Mouse (Mus musculus) gastrocnemius, adult 2 months (tissue): ENCODE measurements around the gene Dmbx1. TPM values are rescaled to one million over a fixed set of nuclear protein-coding genes. Genes with fewer than 3 reads are reported as not detected.

Experiments
- DNase-seq: peaks from one replicate; pipeline ENCODE4 v3.0.0; 2022
- H3K27ac ChIP-seq: fragments of 200-600 bp; 2 replicates; pipeline ENCODE4 v1.8.1; 2022; ENCODE audit warnings: mild to moderate bottlenecking
- H3K4me3 ChIP-seq: fragments of 200-600 bp; 2 replicates; pipeline ENCODE4 v1.8.1; 2022; ENCODE audit warnings: mild to moderate bottlenecking, moderate library complexity
- CTCF ChIP-seq: fragments of 200-600 bp; IDR thresholded peaks from 2 replicates; pipeline ENCODE4 v1.8.1; 2022; ENCODE audit warnings: antibody characterized with exemption, mild to moderate bottlenecking, moderate library complexity
- intact Hi-C: fragments of 180-260 bp; cut with DNase I; formaldehyde crosslinking; loops from one replicate; pipeline ENCODE4 v1.15.1; 2025
- long read RNA-seq, 2 experiments: library from polyadenylated mRNA; stranded (forward); transcript quantifications; one replicate each; pipeline ENCODE4 v2.0.0; 2021
- total RNA-seq, 2 experiments: library from RNA; stranded (reverse); gene quantifications; 2 replicates each; pipeline ENCODE4 v1.2.3; 2021

Gene Dmbx1
- not detected for total RNA-seq
- long read RNA-seq, experiment 1, result 0 reads
- long read RNA-seq, experiment 2, result 0 reads

DNA sequence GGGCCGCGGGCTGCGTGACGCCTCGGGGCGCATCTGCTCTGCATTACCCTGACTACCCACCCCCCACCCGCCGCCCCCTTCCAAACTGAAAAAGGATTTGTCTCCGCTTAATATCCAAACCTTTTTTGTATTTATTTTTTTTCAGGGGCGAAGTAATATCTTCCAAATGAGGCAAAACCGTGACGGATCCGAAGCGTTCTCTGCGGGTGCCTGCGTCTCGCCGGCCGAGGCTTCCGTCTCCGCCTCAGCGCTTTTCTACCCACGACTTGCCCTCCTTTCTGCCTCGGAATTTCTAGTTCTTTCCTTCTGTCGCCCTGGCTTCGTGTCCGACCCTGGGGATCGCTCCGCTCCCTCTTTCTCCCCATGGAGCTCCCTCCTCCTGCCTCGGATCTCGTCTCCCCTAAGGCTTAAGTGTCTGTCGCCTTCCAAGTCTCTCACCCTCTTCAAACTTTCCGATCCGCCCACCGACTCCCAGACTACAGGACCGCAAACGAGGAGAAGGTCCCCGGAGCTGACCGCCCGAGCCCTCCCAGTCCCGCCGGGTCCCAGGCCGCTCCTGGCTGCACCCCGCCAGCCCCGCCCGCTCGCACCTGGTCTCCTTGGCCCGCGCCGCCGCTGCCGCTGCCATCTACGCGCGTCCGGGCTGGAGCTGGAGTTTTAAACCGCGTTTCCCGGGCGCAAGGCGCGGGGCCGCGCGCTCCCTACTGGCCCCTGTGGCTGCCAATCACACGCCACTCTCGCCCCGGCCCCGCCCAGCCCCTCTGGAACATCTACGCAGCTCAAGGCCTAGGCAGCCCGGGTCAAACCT is at the start of gene Dmbx1:
Dmbx1 (minus strand) TSS at position 632 of the 808 bp plus-strand sequence.
- intact Hi-C loops, result no loop called here
- TF ChIP-seq CTCF, result no peak
- Histone ChIP-seq H3K27ac (no peak within 1 kb of the TSS), H3K4me3 (peak within 1 kb of the TSS; percentile 60)
- peak; percentile 47 for DNase-seq

- DNase-seq, result no peak
- Histone ChIP-seq H3K4me3 (no peak overlapping the region), H3K27ac (no peak overlapping the region)
- no peak for TF ChIP-seq CTCF
- intact Hi-C loops, result no loop called here
Measured at GRCm38 (mm10) chr4:115989382-115989781, 49.7 kb upstream of the Dmbx1 start.

DNA sequence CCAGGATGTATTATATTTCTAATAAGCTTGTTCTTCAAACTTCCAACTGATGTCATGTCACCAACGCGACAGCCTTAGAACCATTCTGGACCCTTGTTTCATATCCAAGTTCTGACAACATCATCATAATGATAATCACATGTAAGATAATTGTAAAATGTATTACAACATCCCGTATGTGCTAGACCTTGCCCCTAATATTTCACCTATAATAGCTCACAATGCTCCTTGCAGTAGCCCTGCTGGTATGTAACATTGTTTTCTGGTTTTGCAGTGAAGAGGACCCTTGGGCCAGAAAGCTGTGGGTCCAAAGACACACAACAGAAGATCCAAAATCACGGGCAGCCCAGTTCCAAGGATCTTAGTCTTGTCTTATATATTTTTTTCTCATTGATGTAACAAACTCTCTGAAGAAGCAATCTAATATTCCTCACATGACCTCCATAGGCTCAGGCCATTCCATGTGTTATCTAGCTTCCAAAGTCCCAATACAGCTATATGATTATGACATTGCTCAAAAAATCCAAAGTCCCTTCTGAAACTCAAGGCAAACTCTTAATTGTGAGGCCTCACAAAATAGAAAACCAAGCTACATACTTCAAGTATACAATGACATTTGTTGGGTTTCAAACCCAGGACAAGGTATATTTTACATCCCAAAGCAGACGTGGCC is 48.3 kb upstream of the Dmbx1 start:
- TF ChIP-seq CTCF, result no peak
- intact Hi-C loops, result no loop called here
- no peak overlapping the region for H3K27ac ChIP-seq
- H3K4me3 ChIP-seq, result no peak overlapping the region
- DNase-seq, result no peak

GRCm38 (mm10) chr4:115987436-115987835 is 47.7 kb upstream of the Dmbx1 start:
- Histone ChIP-seq H3K4me3 (no peak overlapping the region), H3K27ac (no peak overlapping the region)
- no peak for DNase-seq
- TF ChIP-seq CTCF, result no peak
- intact Hi-C loops, result no loop called here

- TF ChIP-seq CTCF, result no peak
- H3K27ac ChIP-seq, result no peak overlapping the region
- H3K4me3 ChIP-seq, result no peak overlapping the region
- DNase-seq, result no peak
- intact Hi-C loops, result loop anchor here (5.0 kb wide), 1 partner anchor 83 kb away; no protein-coding TSS in a partner anchor
Measured at GRCm38 (mm10) chr4:115984967-115985366, 45.2 kb upstream of the Dmbx1 start.

- Histone ChIP-seq H3K27ac (no peak overlapping the region), H3K4me3 (0 out of 2 replicates have a peak overlapping the region, but pooled peaks have one; percentile 5)
- DNase-seq, result peak; percentile 81
- TF ChIP-seq CTCF, result peak; percentile 85
- intact Hi-C loops, result loop anchor here (5.0 kb wide), 1 partner anchor 82 kb away; no protein-coding TSS in a partner anchor
Measured at GRCm38 (mm10) chr4:115984111-115984510, 44.4 kb upstream of the Dmbx1 start.

DNA sequence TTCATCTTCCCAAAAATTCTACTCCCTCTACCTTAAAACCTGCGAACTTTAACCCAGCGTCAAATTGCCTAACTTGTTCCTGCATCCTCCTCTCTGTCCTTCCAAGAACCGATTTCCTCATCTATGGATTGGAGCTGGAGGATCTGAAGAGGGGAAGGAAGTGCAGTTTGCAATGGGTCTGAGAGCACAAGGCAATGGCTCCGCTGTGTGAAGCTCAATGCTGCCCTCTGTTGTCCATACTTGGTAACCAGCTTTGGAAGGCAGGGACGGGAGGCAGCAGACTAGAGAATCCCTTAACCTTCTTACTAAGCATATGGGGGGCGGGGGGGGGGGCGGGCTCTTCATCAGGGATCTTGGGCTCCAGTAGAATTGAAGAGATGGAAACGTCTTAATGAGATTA is 41.0 kb upstream of the Dmbx1 start:
- peak; percentile 60 for DNase-seq
- no peak overlapping the region for H3K4me3 ChIP-seq
- TF ChIP-seq CTCF, result peak; percentile 73
- H3K27ac ChIP-seq, result no peak overlapping the region
- intact Hi-C loops, result loop anchor here (5.0 kb wide), 1 partner anchor 78 kb away; no protein-coding TSS in a partner anchor

DNA sequence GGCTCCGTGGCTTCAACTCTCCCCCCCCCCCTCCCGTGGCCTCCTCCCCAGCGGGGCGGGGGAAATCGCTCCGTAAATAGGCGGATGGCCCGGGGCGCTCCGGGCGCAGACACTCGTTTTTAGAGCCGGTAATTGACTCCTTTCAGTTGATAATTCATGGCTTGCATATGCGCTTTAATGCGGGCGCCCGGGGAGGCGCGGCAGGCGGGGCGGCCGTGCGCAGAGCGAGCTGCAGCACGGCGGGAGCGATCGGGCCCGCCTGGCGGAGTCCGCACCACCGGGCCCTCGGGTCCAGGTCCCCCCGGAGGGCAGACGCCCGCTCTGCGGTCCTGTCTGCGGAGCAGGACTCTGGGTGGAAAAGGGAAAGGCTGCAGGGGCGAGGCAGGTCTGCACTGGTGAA is 39.7 kb upstream of the Dmbx1 start:
- intact Hi-C loops, result no loop called here
- no peak overlapping the region for H3K27ac ChIP-seq
- no peak for DNase-seq
- TF ChIP-seq CTCF, result no peak
- H3K4me3 ChIP-seq, result peak overlapping the region; percentile 48

GRCm38 (mm10) chr4:115978911-115979310 is 39.2 kb upstream of the Dmbx1 start:
- Histone ChIP-seq H3K4me3 (no peak overlapping the region), H3K27ac (no peak overlapping the region)
- intact Hi-C loops, result no loop called here
- TF ChIP-seq CTCF, result no peak
- DNase-seq, result no peak

- Histone ChIP-seq H3K4me3 (no peak overlapping the region), H3K27ac (no peak overlapping the region)
- no peak for DNase-seq
- TF ChIP-seq CTCF, result no peak
- intact Hi-C loops, result no loop called here
Measured at GRCm38 (mm10) chr4:115972543-115972942, 32.8 kb upstream of the Dmbx1 start.

GRCm38 (mm10) chr4:115964446-115964845 is 24.7 kb upstream of the Dmbx1 start:
- intact Hi-C loops, result no loop called here
- Histone ChIP-seq H3K27ac (no peak overlapping the region), H3K4me3 (no peak overlapping the region)
- no peak for TF ChIP-seq CTCF
- no peak for DNase-seq

DNA sequence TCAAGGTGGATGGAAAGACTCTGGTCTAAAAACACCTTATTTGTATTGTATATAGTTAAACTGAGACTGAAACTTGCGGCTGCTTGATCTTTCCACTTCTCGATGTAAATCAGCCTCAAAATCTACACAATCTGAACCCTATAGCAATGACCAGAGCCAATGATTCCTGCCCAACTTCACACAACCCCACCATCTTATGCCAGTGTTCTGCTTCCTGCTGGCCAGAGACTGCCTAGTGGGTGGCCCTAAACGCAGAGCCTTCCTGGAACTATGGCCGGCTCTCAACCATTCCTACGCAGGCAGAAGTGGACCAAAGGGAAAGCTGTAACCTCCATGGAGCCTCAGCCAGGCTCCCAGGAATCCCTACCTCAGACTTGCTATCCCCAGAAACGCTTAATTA is 24.0 kb upstream of the Dmbx1 start:
- no peak for DNase-seq
- Histone ChIP-seq H3K27ac (no peak overlapping the region), H3K4me3 (no peak overlapping the region)
- intact Hi-C loops, result no loop called here
- TF ChIP-seq CTCF, result no peak
